Mouse (Mus musculus) forebrain, embryonic 10.5 days (tissue): Measurements from ENCODE around the gene Palm2. TPM values are rescaled to one million over a fixed set of nuclear protein-coding genes. Genes with fewer than 3 reads are reported as not detected.

Experiments
- DNase-seq: peaks from one replicate; pipeline ENCODE4 v3.0.0-alpha.2; 2017; ENCODE audit warnings: low spot score; ENCODE audit errors: extremely low spot score
- H3K27ac ChIP-seq: fragments of 300-500 bp; sonication (generic); 2 replicates; pipeline ENCODE4 v1.5.1; 2016; ENCODE audit warnings: mild to moderate bottlenecking
- H3K27me3 ChIP-seq: fragments of 300-500 bp; sonication (generic); 2 replicates; pipeline ENCODE4 v1.6.1; 2016; ENCODE audit warnings: mild to moderate bottlenecking; ENCODE audit not compliant: poor library complexity, severe bottlenecking
- H3K36me3 ChIP-seq: fragments of 300-500 bp; sonication (generic); replicated peaks from 2 replicates; pipeline ENCODE4 v1.6.1; 2016; ENCODE audit warnings: mild to moderate bottlenecking, moderate library complexity
- H3K4me1 ChIP-seq: fragments of 300-500 bp; sonication (generic); 2 replicates; pipeline ENCODE4 v1.6.1; 2016
- H3K4me3 ChIP-seq: fragments of 300-500 bp; sonication (generic); 2 replicates; pipeline ENCODE4 v1.5.1; 2016; ENCODE audit warnings: mild to moderate bottlenecking, moderate library complexity
- H3K9me3 ChIP-seq: fragments of 300-500 bp; sonication (generic); 2 replicates; pipeline ENCODE4 v1.6.1; 2016; ENCODE audit warnings: mild to moderate bottlenecking, moderate library complexity
- WGBS: fragments of 180-500 bp; shearing (Covaris S2); methylation state at CpG from one replicate; pipeline ENCODE4 v1.1.7; 2016; 5-methylcytosine and 5-hydroxymethylcytosine counted together
- polyA plus RNA-seq: library from polyadenylated mRNA; unstranded; fragments of >200 nt; fragmentation: Nextera tagmentation; extraction: Ambion mirVana; gene quantifications from 2 replicates; pipeline ENCODE4 v1.2.1, GENCODE M21; 2016

Gene Palm2
- polyA plus RNA-seq, 1 experiment from 2014 or later, result 2.9 TPM

GRCm38 (mm10) chr4:57585281-57585800 is 151.3 kb downstream of the Palm2 start:
- Histone ChIP-seq H3K27ac (no peak overlapping the region), H3K27me3 (no peaks in the 10 kb centered on the region), H3K36me3 (no peaks in the 10 kb centered on the region), H3K4me1 (no peaks in the 10 kb centered on the region), H3K4me3 (no peak overlapping the region), H3K9me3 (no peaks in the 10 kb centered on the region)
- WGBS, result 94% methylated on average over 6 of the region's 6 CpGs
- no peak for DNase-seq

- H3K36me3 ChIP-seq, result no peaks in the 10 kb centered on the region
- H3K4me1 ChIP-seq, result no peaks in the 10 kb centered on the region
- no peak for DNase-seq
- WGBS, result 89% methylated on average over 7 of the region's 7 CpGs
- H3K27me3 ChIP-seq, result no peaks in the 10 kb centered on the region
- H3K9me3 ChIP-seq, result no peaks in the 10 kb centered on the region
- no peak overlapping the region for H3K27ac ChIP-seq
- no peak overlapping the region for H3K4me3 ChIP-seq
Measured at GRCm38 (mm10) chr4:57586933-57587658, 153.0 kb downstream of the Palm2 start.

- H3K4me1 ChIP-seq, result no peaks in the 10 kb centered on the region; the same call in 1 of the 2 replicates
- no peak overlapping the region for H3K4me3 ChIP-seq
- WGBS, result 93% methylated on average over 1 of the region's 1 CpGs
- H3K9me3 ChIP-seq, result no peaks in the 10 kb centered on the region
- H3K27ac ChIP-seq, result no peak overlapping the region
- no peak for DNase-seq
- H3K36me3 ChIP-seq, result no peaks in the 10 kb centered on the region
- no peaks in the 10 kb centered on the region for H3K27me3 ChIP-seq
Measured at GRCm38 (mm10) chr4:57588356-57588755, 154.3 kb downstream of the Palm2 start.

- DNase-seq, result no peak
- H3K27me3 ChIP-seq, result no peaks in the 10 kb centered on the region
- WGBS, result 89% methylated on average over 4 of the region's 4 CpGs
- H3K4me1 ChIP-seq, result peaks cover 4% of the 10 kb centered on the region
- no peaks in the 10 kb centered on the region for H3K36me3 ChIP-seq
- H3K27ac ChIP-seq, result no peak overlapping the region
- no peaks in the 10 kb centered on the region for H3K9me3 ChIP-seq
- H3K4me3 ChIP-seq, result no peak overlapping the region
Measured at GRCm38 (mm10) chr4:57592751-57593150, 158.7 kb downstream of the Palm2 start.

- Histone ChIP-seq H3K4me1 (peaks cover 9% of the 10 kb centered on the region), H3K9me3 (no peaks in the 10 kb centered on the region)
- 94% methylated on average over 6 of the region's 6 CpGs for WGBS
Measured at GRCm38 (mm10) chr4:57599946-57600345, 165.9 kb downstream of the Palm2 start.

GRCm38 (mm10) chr4:57600685-57601457 is 166.8 kb downstream of the Palm2 start:
- Histone ChIP-seq H3K4me1 (peaks cover 9% of the 10 kb centered on the region), H3K36me3 (no peaks in the 10 kb centered on the region), H3K27me3 (no peaks in the 10 kb centered on the region), H3K9me3 (no peaks in the 10 kb centered on the region), H3K4me3 (no peak overlapping the region), H3K27ac (no peak overlapping the region)
- WGBS, result 95% methylated on average over 11 of the region's 11 CpGs
- DNase-seq, result no peak

More at GRCm38 (mm10) chr4:57599946-57600345, 165.9 kb downstream of the Palm2 start:
- no peak for DNase-seq
- no peaks in the 10 kb centered on the region for H3K27me3 ChIP-seq
- no peaks in the 10 kb centered on the region for H3K36me3 ChIP-seq
- H3K27ac ChIP-seq, result no peak overlapping the region
- no peak overlapping the region for H3K4me3 ChIP-seq

- no peak overlapping the region for H3K4me3 ChIP-seq
- H3K9me3 ChIP-seq, result no peaks in the 10 kb centered on the region
- 88% methylated on average over 9 of the region's 9 CpGs for WGBS
- no peak overlapping the region for H3K27ac ChIP-seq
- peaks cover 9% of the 10 kb centered on the region for H3K4me1 ChIP-seq
- no peaks in the 10 kb centered on the region for H3K27me3 ChIP-seq
- DNase-seq, result no peak
- no peaks in the 10 kb centered on the region for H3K36me3 ChIP-seq
Measured at GRCm38 (mm10) chr4:57601458-57601835, 167.4 kb downstream of the Palm2 start.

- no peaks in the 10 kb centered on the region for H3K36me3 ChIP-seq
- no peaks in the 10 kb centered on the region for H3K9me3 ChIP-seq
- H3K27ac ChIP-seq, result no peak overlapping the region
- no peaks in the 10 kb centered on the region for H3K27me3 ChIP-seq
- DNase-seq, result no peak
- no peak overlapping the region for H3K4me3 ChIP-seq
- H3K4me1 ChIP-seq, result peaks cover 9% of the 10 kb centered on the region
- WGBS, result 92% methylated on average over 10 of the region's 10 CpGs
Measured at GRCm38 (mm10) chr4:57601903-57602617, 168.0 kb downstream of the Palm2 start.

- H3K9me3 ChIP-seq, result no peaks in the 10 kb centered on the region
- H3K27ac ChIP-seq, result no peak overlapping the region
- H3K27me3 ChIP-seq, result no peaks in the 10 kb centered on the region
- H3K36me3 ChIP-seq, result no peaks in the 10 kb centered on the region
- no peak overlapping the region for H3K4me3 ChIP-seq
- H3K4me1 ChIP-seq, result no peaks in the 10 kb centered on the region
- no peak for DNase-seq
- WGBS, result 89% methylated on average over 3 of the region's 3 CpGs
Measured at GRCm38 (mm10) chr4:57606258-57606657, 172.2 kb downstream of the Palm2 start.

- Histone ChIP-seq H3K9me3 (no peaks in the 10 kb centered on the region), H3K36me3 (no peaks in the 10 kb centered on the region), H3K27ac (0 out of 2 replicates have a peak overlapping the region, but pooled peaks have one; percentile 8), H3K4me1 (peaks cover 9% of the 10 kb centered on the region), H3K4me3 (no peak overlapping the region), H3K27me3 (no peaks in the 10 kb centered on the region)
- DNase-seq, result peak; percentile 81
- 39% methylated on average over 22 of the region's 22 CpGs for WGBS
Measured at GRCm38 (mm10) chr4:57607247-57607942, 173.3 kb downstream of the Palm2 start.

- Histone ChIP-seq H3K27me3 (no peaks in the 10 kb centered on the region), H3K36me3 (no peaks in the 10 kb centered on the region), H3K4me3 (no peak overlapping the region), H3K27ac (peak overlapping the region; percentile 77), H3K9me3 (no peaks in the 10 kb centered on the region), H3K4me1 (peaks cover 14% of the 10 kb centered on the region)
- DNase-seq, result peak; percentile 18
- WGBS, result 56% methylated on average over 17 of the region's 17 CpGs
Measured at GRCm38 (mm10) chr4:57611303-57612077, 177.4 kb downstream of the Palm2 start.
